Mouse (Mus musculus) brain, embryonic 14.5 days (tissue): ENCODE data around the gene Uchl5. TPM values are rescaled to one million over a fixed set of nuclear protein-coding genes. Genes with fewer than 3 reads are reported as not detected.

Experiments used
- DNase-seq: peaks from one replicate; pipeline ENCODE4 v3.0.0-alpha.2; 2011; ENCODE audit warnings: low read depth
- CTCF ChIP-seq: fragments of 200-500 bp; IDR thresholded peaks from 2 replicates; pipeline ENCODE4 v1.5.1; 2012; ENCODE audit warnings: inconsistent platforms, mild to moderate bottlenecking, moderate library complexity, borderline replicate concordance; ENCODE audit not compliant: insufficient read depth, insufficient read length; ENCODE audit errors: extremely low read depth
- POLR2A ChIP-seq: fragments of 200-500 bp; IDR thresholded peaks from 2 replicates; pipeline ENCODE4 v1.6.1; 2012; ENCODE audit warnings: mild to moderate bottlenecking, inconsistent platforms, borderline replicate concordance; ENCODE audit not compliant: poor library complexity, insufficient read depth, insufficient read length, severe bottlenecking; ENCODE audit errors: extremely low read depth
- polyA plus RNA-seq: library from polyadenylated mRNA; depleted of rRNA; stranded (reverse); fragments of >200 nt; gene quantifications from 2 replicates; pipeline ENCODE4 v1.2.3, GENCODE M21; 2012; rRNA removed

Uchl5 gene
- polyA plus RNA-seq, 1 experiment = 16.3 TPM

DNA sequence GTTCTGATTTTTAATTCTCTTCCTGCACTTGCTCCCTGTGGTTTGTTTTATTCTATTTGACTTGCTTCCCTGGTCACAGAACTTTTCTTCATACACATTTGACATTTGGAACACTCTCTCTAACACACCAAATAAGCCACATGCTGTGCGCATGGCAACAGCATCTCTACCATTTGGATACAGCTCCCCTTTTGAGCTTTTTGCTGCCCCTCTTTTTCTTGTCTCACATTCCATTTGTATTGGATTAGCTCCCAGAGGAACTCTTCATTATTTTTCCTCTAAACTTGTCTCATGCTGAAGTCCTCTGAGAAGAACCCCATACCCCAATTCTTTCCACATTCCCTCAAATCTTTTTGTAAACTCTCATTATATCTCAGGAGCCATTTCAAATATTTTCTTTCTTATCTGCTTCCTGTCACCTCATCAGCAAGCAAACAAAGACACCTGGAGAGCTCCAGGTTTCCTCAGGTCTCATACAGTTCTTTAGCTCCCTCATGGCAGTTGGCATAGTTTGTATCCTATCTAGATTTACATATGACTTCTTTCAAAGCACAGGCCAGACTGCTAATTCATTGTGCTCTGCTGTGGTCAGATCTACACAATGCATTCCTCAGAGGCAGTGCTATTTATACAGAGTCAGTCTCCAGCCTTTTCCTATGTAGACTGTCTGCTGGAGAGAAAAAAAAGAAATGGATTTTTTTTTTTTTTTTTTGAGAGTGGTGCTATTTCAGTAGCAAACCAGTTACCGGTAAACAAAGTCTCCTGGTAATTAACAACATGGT, 43.2 kb downstream of the Uchl5 start:
- TF ChIP-seq CTCF (no peak), POLR2A (no peak)
- DNase-seq = peak; percentile 79

DNA sequence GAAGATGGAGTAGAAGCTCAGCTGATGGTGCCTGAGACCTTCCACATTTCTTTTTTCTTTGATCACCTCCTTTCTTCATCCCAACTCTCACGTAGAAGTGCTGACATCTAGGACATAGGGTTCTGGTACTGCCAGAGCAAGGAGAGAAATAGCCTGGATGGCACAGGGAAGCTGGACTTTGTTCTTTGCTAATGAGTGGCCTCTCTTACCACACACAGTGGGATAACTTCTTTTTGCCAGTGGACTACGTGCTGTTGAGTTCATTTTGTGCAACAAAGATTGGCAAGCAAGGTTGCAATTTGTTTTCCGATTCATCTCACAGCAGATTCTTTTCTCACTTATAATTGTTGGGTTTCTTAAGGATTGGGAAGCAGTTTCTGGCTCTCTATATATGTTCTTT, 45.6 kb downstream of the Uchl5 start:
- no peak for TF ChIP-seq CTCF
- no peak for TF ChIP-seq POLR2A
- no peak for DNase-seq

DNA sequence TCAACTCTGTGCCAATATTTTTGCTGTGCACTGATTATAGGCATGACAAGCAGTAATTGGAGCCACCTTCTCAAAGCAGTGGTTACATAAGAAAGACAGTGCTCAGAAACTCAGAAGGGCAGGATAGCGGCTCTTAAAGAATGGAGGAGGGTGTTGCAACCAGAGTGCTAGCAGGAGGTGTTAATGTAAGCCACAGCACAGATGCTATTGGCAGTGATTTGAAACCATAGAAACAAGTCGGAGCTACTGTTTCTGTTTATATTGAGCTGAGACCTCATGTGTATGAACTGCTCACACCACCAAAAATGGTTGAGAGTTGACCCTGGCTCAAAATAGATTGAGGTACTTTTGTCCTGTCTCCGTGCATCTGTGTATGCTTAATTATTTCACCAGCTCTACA, 53.6 kb downstream of the Uchl5 start:
- DNase-seq = peak; percentile 54
- TF ChIP-seq POLR2A = no peak
- TF ChIP-seq CTCF = no peak

DNA sequence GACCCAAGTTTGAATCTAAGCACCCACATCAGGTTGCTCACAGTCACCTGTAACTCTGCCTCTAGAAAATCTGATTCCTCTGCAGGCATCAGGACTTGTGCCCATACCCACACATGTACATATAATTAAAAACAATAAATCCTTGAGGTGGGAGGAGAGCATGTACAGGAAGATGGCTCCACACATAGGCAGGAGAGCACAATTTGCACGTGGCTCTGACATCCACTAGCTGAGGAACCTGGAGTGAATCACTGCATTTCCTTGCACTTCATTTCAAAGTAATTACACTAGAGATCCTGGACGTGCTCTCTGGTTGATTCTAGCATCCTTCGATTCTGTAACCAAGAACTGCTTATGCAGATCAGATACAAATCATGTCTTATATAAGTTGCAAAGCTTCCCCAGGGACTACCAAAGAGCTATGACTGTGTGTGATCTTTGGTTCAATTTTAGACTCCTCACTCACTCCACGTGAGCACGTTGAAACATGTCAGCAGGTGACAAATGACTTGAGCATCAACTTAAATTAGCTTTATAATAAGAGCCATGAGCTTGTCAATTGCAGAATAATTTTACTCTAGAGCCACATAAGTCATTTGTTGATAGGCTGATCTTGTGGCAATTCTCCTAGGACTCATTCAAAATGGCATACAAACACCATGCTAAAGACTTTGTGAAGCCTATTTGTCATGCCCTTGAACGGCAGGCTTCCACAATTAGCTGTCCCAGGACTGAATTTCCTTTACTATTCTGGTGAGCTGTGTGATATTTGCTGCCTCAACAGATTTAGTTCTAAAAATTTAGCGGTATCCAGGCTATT, 59.5 kb downstream of the Uchl5 start:
- peak; percentile 50 for DNase-seq
- TF ChIP-seq CTCF (no peak), POLR2A (no peak)

DNA sequence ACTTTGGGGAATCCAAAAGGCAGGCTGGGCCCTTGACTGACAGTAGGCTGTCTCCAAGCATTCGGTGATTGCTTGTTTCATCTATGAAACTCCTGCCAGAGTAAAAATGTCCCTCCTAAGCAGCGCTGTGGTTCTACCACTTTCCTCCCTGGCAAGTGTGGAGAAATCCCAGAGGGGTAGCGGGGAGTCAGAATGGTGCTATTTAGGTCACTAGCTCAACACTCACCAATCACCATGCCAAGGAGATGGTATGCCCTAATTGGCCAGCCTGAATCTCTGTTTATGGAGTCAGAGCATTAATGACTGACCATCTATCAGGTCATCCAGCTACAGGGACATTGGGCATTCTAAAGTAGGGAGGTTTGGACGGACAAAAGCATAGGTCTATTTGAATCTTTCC, 60.6 kb downstream of the Uchl5 start:
- TF ChIP-seq CTCF = no peak
- no peak for TF ChIP-seq POLR2A
- DNase-seq = no peak

DNA sequence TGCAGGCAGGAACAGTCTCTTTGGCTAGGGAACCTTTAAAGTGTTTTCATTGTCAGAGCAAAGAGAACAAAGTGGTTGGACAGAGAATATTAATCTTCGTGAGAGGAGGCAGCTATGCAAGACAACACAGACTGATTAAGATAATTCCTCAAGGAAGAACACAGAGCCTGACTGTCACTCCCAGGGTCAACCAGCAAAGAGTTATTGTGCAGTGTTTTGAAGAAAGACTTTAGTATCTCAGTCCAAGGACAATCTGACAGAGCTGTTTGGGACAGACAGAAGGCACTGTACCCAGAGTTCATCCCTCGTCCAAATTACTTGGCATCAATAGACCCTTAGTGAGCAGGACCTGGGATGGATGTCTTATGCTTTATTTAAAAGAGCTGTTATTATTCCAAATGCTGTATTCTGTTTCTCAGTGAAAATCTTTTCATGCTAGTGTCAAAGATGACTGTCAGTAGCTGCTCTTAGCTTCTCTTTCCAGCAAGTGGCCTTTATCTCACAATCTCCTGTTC, 61.9 kb downstream of the Uchl5 start:
- TF ChIP-seq CTCF = no peak
- TF ChIP-seq POLR2A = no peak

DNA sequence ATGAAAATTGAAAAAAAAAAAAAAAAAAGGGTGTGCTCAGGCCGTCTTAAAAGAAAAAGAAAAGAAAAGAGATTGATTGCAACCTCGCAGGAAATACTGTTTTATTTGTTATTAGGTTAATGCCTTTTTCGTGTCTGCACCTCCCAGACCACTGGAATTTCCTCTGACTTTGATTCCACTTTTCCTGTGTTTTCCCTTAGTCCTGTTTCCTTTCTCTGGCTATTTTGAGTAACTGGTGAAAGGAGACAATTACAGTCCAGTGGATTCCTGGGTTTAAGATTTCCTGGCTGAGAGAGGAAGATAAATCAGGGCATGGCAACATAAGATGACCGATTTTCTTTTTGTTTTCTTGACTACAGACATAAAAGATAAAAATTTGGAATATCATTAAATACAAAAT, 75.3 kb downstream of the Uchl5 start:
- no peak for DNase-seq
- TF ChIP-seq CTCF = no peak
- no peak for TF ChIP-seq POLR2A

More for the DNA sequence above, 61.9 kb downstream of the Uchl5 start:
- no peak for DNase-seq

DNA sequence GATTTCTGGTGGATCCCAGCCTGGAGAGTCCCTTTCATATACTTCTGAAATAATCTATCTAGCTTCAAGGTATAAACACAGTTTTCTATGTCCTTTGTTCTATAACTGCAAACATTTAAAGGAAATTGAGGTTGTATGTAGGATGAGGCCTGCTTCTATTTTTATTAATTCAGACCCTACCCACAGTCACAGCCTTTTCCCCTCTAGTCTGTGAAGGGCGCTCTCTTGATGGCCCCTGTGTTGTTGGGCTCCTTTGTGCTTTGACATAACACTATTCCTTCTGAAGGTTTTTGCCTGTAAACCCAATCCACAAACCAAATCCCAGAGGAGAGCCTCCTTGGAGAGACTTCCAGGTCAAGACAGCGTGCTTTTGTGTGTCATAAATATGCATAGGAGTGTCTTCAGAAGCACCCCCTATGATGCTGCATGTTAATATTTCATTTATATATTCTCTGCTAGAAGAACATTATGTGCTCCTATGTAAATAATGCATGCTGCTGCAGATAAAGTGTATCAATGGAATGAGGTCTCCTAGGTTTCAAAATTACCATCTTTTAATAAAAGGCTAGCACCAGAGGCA, 75.8 kb downstream of the Uchl5 start:
- DNase-seq = peak; percentile 63
- TF ChIP-seq POLR2A = no peak
- TF ChIP-seq CTCF = no peak

DNA sequence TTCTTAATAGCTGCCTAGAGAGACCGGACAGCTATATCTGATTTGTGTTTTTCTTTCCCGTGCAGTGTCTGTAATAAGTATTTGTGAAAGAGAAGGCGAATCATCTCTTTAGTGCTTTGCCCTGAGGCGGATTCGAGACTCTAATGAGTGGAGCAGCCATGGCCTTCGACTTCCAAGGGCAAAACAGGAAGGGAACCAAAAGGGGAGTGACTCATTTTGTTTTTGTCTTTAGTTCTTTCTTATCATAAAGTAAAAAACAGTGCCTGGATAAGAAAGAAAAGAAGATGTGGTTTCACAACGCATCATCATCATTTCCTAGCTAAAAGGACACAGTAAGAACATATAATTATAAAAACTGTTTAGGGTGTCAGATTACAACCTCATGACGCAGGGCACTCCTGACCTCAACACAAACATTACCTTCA, 76.6 kb downstream of the Uchl5 start:
- TF ChIP-seq CTCF (no peak), POLR2A (no peak)

DNA sequence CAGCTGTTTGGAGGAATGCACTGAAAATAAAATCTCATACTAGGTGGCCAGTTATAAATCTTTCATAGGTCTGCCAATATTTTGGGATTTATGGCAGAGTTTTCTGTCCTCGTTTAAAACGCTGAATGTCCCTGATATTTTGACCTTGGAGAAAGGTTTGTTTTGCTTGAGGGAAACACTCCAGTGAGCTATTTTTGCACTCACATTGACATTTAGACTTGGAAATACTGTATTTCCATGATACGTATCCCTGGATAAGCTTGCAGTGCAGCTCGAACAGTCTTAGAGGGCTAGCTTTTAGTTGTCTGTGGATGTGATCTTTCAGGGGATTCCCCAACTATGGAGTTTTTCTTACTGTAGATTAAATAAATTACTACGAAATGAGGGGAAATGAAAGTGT, 78.6 kb downstream of the Uchl5 start:
- TF ChIP-seq CTCF (no peak), POLR2A (no peak)
- DNase-seq = no peak

More for the DNA sequence above, 76.6 kb downstream of the Uchl5 start:
- peak; percentile 31 for DNase-seq

Other genes starting within 250 kb of the Uchl5 start
- gene B3galt2, start 136.6 kb upstream of the Uchl5 start, polyA plus RNA-seq = 3.0 and 3.8 TPM in 2 replicates
- gene Cdc73, start 74.4 kb upstream of the Uchl5 start, polyA plus RNA-seq = 18.6 and 20.2 TPM in 2 replicates
- gene Glrx2, start 60.9 kb upstream of the Uchl5 start, polyA plus RNA-seq = 66.8 and 72.1 TPM in 2 replicates
- 15.1 and 18.5 TPM in 2 replicates for gene Trove2, start 204 bp upstream of the Uchl5 start, polyA plus RNA-seq
- 42.1 and 52.2 TPM in 2 replicates for gene Rgs2, start 226.9 kb downstream of the Uchl5 start, polyA plus RNA-seq